Comparison of ENCODE assay signal across 10 mouse cellular contexts in genomic region chr2:31551971-31552370, GRCm38 (mm10).
"Had no signal": no experiment of that assay in that cellular context is flagged by ENCODE, and none has a peak within 500 bp of the region (broad histone marks: within the 10 kb centered on the region; RNA-seq: fewer than 3 reads in every experiment).

No protein-coding gene starts in this region.

- ATAC-seq: inflammation-experienced regulatory T-cells, adult 6 months; intestine, postnatal 0 days; midbrain, embryonic 13.5 days had no signal

- DNase-seq: kidney, adult 8-10 months; kidney, postnatal 25 days; liver; liver, embryonic 13.5 days; lung, adult 18-20 months; spleen, adult 18-20 months; thymus, postnatal 4 days had no signal
